Mouse (Mus musculus): ENCODE results near the gene Ppargc1a. TPM values are rescaled to one million over a fixed set of nuclear protein-coding genes. Genes with fewer than 3 reads are reported as not detected.

Gene Ppargc1a
- total RNA-seq (2015; ENCODE audit: low replicate concordance) = not detected in 2 replicates
- total RNA-seq (2017; ENCODE audit: low replicate concordance) = not detected in 2 replicates

DNA sequence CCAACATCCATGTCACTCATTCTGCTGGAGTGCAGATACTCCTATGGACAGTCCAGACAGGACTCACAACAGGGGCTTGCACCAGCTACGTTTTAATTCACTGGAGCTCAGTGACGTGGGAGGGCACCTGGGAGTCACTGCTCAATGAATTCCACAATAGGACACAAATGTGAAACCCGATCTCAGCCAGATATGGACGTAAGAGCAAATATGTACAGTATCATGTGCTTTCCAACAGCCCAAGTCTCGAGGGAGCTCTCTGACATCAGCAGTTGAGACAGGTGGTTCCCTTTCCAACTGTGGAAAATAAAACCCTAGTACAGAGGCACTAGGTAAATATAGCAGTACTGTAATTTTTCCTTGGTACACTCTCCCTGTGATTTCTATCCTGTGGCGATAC, at the start of gene Ppargc1a:
TSS of gene Ppargc1a (minus strand) at position 68 of the 400 bp plus-strand sequence.
- no peak for ATAC-seq (replicated peaks; ENCODE audit: low FRiP score, poor library complexity, severe bottlenecking)

DNA sequence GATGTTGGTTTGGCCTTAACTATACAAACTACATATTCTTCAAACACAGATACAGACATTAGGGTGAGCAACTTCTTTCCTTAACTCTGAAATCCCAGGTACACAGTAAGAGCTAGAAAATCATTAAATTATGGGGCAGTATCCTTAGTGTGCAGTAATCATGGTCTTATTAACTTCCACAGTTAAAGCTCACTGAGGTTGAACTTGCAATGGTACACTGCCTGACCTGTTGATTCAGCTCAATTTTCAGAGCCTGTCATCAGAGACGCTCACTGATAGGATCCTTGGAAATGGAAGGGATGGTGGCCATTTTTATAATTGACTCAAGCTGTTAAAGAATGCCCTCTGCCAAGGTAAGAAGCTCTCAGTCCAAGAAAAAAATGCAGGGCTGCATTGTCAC, 49.4 kb upstream of the Ppargc1a start:
- no peak for ATAC-seq (replicated peaks; ENCODE audit: low FRiP score, poor library complexity, severe bottlenecking)

DNA sequence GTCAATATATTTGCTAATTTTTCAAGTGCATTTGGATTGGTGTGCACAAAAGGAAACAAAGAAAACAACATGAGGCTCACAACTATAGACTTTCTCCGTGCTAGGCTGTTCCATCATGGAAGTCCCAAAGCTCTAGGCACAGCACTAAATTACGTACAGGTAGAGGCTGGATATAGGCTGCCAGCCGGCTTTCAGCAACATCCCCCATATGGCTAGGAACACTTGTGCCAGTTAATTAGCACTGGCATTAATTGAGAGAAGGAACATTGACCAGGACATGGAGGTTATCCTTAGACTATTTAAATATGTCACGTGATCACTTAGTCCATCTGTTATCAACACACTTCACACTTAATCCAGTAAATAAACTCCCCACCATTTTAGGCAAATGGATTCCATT, 44.5 kb upstream of the Ppargc1a start:
- ATAC-seq (replicated peaks; ENCODE audit: low FRiP score, poor library complexity, severe bottlenecking) = no peak

DNA sequence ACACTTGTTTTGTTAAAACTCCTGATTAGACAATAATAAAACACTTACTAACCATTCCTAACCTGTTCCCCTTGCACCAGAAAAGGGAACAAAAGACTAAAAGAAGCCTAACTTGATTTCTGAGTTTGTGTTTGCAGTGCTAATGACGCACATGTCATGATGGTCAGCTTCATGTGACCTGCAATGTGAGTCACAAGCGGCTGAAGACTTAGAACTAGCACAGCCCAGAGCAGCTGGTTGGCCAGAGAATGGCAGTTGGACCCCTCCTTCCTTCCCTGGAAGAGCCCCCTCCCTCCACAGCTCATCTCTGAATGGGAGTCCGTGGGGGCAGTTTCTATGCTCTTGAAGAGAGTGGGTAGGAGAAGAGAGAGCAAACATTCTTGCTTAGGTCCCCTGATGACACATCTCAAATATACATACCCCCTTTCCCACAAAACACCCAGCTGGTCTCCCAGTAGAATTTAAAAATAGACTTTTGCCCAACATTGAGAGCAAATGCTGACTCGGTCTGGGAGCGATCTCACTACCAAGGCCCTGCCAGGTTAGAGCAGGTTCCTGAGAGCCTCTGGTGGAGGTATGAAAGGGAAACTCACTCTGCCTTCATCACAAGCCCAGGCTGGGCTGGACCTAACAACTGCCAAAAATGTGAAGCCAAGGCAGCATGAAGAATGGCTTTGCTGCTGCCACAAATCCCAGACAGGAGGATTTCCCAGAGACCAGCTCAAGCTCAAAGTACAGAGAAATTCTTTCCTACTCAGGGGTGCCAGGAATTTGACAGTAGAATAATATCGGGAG, 40.4 kb upstream of the Ppargc1a start:
- no peak for ATAC-seq (replicated peaks; ENCODE audit: low FRiP score, poor library complexity, severe bottlenecking)

DNA sequence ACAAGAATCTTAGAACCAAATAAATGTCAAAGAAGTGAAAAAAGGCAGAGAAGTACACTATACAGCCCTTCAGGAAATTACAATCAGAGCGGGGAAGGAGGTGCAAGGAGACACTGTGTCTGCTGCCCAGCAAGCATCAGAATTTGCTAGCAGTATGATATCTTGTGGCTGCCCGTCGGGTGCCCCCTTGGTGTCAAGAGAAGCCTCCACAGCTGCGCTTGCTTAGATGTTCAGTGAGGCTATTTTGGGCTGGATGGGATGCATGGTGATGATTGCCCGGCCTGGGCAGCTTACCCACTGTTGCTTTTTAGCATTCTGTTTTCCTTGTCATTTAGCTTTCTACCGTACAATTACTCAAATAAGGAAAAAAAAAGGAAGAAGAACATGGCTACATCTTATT, 32.0 kb upstream of the Ppargc1a start:
- ATAC-seq (replicated peaks; ENCODE audit: low FRiP score, poor library complexity, severe bottlenecking) = no peak

DNA sequence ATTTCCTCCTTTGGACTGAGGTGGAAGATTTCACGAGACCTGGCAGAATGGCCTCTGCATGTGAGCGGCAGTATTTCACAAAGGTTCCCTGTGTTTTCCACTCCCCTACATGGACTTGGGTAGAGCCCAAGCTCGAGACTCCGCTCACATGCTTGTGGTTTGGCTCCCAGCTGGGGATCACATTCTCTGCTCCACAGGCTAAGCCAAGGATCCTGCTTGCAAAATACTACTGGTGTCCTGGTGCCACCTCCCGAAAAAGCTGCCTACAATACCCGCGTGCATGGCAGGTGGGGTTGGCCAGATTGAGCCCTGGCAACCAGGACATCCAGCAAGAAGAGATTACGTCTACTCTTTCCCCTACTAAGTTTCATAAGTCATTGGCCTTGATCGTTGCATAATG, 28.1 kb upstream of the Ppargc1a start:
- no peak for ATAC-seq (replicated peaks; ENCODE audit: low FRiP score, poor library complexity, severe bottlenecking)

DNA sequence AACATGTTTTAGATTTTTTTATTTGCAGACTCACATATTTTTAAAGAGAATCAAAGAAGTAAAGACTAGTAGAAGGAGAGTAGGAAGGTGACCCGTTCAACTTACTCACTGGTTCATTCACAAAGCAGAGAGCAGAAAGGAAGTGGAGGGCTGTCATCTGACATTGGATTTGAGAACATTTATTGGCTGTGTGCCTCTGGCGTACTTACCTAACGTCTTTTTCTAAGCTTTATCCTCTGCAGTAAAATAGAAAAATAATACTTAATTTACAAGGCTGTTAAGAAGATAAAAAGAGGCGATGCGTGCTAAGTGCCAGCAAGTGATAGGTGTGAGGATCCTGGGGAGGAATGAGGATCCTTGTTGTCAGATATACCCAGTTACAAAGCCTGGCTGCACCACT, 24.7 kb upstream of the Ppargc1a start:
- ATAC-seq (replicated peaks; ENCODE audit: low FRiP score, poor library complexity, severe bottlenecking) = no peak

DNA sequence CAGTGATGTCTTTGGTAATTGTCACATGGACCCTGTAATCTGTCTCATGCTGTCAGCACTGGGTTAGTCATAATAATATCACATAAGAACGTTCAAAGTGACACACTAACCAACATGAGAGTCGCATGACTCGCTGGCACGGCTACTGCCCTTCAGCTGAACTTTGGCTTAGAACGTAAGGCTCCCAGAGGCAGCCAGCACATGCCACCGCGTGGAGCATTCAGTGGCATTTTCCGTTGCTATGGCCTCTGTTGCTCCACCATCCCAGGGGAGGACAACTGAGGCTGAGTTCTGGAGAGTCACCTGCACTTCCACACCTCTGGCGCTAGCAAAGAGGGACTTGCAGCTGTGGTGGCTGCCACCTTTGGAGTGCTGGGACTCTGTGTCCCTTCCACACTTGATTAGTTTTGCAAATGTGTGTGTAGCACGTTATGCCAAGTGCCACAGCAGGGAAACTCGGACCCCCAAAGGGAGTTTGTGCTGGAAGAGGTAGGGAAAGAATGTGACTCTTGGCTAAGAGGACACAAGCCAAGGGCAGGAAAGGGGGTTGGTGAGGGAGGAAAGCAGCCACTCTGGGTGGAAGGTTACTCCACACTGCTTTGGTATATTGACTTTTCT, 24.1 kb upstream of the Ppargc1a start:
- ATAC-seq (replicated peaks; ENCODE audit: low FRiP score, poor library complexity, severe bottlenecking) = no peak

DNA sequence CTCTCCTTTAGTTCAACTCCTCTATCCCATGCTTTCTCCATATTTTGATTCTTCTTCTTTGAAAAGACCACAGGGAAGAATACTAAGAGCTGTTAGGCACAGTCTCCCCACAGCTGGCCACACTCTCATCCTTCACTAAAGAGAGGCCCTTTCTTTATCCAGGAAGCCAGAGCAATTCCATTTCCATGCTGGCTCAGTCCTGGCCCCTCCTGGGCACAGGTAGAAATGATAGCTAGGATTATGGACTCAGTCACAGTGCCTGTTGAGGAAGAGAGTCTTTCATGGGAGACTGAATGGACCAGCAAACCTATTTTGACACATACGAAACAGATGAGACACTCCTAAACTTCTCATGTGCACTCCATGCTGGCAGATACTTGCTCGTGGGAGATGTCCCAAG, 18.7 kb upstream of the Ppargc1a start:
- no peak for ATAC-seq (replicated peaks; ENCODE audit: low FRiP score, poor library complexity, severe bottlenecking)

DNA sequence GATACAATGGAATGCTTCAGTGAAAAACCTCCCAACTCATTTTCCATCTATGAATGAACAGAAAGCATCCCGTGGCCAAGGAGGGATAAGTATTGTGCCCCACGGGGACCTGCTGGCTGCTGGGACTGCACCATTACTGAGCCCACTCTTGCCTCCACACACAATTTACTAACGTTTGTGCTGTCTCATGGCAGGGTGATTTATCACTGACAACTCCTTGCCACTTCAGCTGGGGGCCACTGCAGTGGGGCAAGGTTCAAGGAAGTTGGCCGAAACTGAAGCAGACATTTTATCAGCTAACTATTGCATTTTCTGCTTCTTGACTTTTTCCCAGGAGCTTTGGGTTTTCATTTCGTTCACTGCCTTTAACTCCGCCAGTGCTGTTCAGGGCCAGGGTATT, 17.5 kb upstream of the Ppargc1a start:
- ATAC-seq (replicated peaks; ENCODE audit: low FRiP score, poor library complexity, severe bottlenecking) = no peak

DNA sequence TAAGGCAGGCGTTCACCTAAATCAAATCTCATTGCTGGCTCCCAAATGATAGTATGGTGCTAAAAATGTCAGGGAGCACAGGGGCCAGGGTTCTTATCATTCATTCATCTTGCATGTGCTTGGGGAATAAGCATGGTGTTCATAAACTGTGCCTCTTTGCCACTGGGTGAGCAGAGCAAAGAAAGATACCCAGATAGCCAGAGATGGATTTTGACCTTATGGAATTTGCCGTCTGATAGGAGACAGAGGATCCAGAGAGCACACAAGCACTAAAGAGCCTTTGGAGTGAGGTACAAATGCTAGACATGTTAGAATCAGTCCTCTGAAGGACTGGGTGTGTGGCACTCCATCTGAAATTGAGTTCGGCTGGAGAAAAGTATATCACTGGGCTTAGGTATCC, 16.7 kb upstream of the Ppargc1a start:
- ATAC-seq (replicated peaks; ENCODE audit: low FRiP score, poor library complexity, severe bottlenecking) = no peak

DNA sequence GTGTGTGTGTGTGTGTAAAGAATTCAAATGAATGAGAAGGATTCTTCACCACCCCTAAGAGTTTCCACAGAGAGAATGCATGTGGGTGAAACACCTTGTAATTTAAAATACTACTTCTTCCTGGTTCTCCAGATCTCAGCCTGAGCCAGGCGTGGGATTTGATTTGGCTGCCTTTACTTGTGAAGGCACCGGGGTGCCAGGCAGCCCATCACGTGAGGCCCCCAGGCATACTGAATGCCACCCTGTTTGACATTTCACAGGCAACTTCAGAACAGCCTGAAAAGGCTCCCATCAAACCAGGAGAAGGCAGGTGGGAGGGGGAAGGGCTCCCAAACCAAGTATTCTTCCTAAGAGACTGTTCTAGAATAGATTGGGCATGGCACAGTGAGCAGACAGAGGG, 16.1 kb upstream of the Ppargc1a start:
- ATAC-seq (replicated peaks; ENCODE audit: low FRiP score, poor library complexity, severe bottlenecking) = no peak

DNA sequence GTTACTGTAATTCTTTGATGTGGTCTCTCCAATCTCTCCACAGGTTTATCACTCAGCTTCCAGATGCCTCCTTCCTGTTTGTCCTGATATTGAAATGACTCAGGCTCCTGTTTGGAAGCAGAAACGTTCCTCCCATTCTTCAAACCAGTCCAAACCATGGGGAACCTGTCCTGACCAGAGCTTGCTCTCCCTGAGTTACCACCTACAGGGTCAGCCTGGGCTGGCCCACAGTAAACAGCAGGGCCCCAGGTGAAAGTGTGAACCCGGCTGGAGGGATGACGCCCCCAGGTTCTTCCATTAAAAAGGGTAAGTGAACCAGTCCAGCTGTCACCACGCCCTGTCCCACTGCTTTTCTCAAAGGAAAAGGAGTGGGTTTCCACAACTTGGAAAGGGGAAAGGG, 15.5 kb upstream of the Ppargc1a start:
- ATAC-seq (replicated peaks; ENCODE audit: low FRiP score, poor library complexity, severe bottlenecking) = no peak

DNA sequence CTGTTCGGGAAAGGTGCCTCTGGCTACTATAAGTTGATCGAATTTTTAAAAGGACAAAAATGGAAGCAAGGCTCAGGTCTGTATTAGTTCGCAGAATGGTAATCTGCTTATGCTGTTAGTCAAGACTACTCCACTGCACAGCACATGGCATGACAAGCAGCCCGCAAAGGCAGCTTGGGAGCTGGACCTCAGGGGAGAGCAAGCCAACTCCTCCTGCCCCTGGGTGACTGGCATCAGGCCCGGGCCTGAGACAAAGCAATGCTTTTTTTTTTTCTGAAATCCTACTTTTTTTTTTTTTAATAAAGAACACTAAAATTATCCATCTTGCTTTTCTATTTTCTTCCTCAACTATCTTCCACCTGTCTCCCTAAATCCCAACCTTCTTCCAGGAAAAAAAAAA, 15.1 kb upstream of the Ppargc1a start:
- ATAC-seq (replicated peaks; ENCODE audit: low FRiP score, poor library complexity, severe bottlenecking) = no peak

DNA sequence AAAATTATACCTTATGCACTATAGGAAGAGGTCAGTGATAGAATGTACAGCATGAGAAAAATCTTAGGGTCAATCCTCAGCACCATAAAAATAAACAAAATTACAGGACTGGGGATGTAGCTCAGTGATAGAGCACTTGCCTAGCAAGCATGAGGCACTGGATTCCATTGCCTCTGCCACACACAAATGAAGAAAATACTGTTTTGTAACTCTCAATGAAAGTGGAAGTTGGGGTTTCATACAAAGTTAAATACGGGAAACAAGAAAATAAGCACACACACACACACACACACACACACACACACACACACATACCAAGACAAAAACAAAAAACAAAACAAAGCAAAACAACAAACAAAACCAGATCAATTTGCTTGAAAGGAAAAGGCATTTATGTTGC, 10.1 kb upstream of the Ppargc1a start:
- ATAC-seq (replicated peaks; ENCODE audit: low FRiP score, poor library complexity, severe bottlenecking) = no peak

DNA sequence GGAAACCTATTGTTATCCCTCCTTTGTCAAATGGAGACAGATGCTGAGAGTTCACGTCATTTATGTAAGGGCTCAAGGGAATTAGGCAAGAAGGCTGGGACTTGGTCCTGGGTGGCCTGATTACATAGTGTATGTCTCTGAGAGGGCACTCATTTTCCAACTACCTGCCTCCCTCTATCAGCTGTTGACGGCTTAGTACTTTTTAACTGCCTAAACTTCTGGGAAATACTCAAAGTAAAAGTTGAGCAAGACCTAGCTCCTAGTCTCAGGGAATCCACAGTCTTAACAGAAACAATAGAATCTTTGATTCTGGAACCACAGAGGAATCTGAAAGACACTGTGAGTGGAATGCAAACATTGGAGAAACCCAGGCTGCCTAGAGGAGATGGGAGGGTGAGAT, 6.2 kb upstream of the Ppargc1a start:
- no peak for ATAC-seq (replicated peaks; ENCODE audit: low FRiP score, poor library complexity, severe bottlenecking)

DNA sequence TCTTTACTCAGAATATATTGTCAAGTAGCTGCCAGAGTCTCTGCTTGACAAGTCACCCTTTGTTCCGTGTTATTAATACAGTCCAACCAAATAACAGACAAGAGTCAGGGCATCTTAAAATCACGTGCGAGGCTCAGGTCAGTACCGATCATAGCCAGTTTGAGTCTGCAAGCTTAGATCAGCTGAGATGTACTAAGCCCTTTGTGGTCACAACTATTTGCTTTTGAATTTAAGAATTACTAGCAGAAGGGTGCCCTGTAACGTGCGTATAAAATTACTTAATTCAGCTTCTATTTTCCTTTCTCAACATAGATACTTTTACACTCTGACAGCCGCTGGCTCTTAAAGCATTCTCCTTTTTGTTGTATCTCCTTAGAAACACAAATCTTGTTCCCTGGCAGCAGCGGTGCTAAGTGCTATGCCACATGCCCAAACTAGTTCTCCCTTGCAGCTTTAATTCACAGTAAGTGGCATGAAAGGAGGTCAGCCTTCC, 718 bp upstream of the Ppargc1a start:
- no peak for ATAC-seq (replicated peaks; ENCODE audit: low FRiP score, poor library complexity, severe bottlenecking)

DNA sequence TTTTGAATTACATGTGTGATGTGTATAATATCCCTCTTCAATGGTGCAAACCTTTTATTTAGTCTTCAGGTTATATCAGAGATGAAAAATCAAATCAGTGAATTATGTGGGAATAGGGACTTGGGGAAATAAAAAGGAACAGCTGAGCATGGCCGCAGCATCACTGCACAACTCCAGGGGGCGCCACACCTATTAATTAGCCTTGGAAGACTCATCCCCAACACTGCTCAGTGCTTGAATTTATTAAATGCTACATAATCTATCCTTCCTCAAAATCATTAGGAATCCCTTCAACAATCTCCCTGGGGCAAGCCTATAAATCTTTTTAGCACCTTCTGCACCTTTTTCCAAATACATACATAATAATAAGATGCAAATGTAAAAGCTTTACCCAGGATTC, 1.9 kb downstream of the Ppargc1a start:
- no peak for ATAC-seq (replicated peaks; ENCODE audit: low FRiP score, poor library complexity, severe bottlenecking)

DNA sequence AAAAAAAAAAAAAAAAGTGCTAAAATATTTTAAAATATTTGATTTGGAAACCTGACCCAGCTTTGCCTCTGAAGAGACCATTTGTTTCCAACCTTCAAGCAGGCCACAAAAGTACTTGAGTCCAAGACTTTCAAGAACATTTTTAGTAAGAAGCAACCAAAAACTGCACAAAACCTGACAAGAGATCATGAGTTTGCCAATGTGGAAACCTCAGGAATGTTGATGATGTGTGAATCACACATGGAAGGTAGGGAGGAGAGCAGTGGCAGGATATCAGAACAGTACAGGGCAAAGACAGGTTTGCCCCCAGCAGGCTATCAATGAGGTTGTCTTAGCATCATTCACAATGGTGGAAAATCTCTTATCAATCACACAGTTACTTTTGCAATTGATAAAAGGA, 2.5 kb downstream of the Ppargc1a start:
- no peak for ATAC-seq (replicated peaks; ENCODE audit: low FRiP score, poor library complexity, severe bottlenecking)

DNA sequence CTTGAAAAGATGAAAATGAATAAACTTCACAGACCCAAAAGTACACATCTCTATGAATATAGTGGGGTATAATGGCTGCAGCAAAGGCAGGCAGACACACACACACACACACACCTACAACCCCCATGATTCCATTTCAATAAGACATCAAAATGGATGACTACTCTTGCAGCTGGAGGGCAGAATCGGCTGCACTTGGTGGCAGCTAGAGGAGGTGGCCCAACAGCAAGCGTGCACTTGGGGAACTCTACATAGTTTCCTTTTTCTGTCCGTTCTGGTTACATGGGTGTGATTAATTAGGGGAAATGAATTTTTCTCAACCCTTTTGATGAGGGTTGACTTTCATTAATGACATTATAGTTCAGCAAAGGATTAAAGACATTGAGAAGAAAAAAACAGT, 4.0 kb downstream of the Ppargc1a start:
- ATAC-seq (replicated peaks; ENCODE audit: low FRiP score, poor library complexity, severe bottlenecking) = no peak

DNA sequence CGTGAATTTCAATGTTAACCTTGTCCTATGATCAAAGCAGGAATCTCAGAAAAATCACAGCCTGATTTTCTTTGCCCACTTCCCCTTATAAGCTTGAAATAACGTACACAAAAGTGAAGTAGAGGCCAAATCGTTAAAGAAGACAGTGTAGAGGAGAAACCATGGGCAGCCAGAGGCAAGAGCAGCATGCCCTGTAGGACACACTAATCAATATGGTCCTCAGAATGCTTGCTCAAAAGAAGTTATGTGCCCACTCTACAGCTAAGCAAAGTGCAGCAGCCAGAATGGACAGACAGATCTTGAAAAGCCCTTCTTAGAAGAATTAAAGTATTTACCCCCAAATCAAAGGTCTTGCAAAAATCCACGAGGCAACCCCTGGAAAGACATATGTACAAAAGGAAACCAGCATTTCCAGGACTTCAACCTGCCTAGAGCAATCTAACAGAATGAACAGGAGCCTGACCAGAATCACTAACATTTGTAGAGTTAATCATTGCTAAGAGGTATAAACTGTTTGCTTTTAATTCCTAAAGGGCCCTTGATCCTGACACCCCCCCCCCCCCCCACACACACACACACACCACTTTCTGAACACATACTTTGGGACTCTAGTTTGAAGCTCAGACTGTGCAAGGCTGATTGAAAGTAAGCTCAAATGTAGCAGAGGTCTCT, 9.8 kb downstream of the Ppargc1a start:
- no peak for ATAC-seq (replicated peaks; ENCODE audit: low FRiP score, poor library complexity, severe bottlenecking)

Data from erythroid progenitor cell, adult 5-6 weeks (primary cell).